Mouse (Mus musculus): ENCODE data around the gene Itgb2. TPM values are rescaled to one million over a fixed set of nuclear protein-coding genes. Genes with fewer than 3 reads are reported as not detected.
A peak's percentile ranks its signal among the peaks of the same experiment; 100 is the strongest.

Gene Itgb2
- polyA plus RNA-seq, 1 experiment from 2014 or later: 1.2 TPM

DNA sequence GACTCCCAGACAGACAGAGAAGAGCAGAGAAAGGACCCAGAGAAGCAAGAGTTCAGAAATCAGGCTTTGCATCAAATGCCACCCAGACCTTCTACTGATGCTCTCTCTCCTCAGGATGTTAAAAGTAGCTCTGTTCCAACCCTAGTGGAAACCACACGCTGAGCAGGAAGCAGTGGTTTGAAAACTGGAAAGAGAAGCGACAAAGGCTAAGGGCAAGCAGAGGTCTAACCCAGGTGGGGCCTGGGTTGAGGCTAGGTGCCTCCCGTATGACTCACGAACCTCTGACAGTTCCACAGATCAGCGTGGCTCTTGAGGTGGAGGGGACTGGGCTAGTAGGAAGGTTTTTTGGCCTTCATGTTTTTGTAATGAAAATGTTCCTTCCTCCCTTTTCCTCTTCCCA is 9.6 kb upstream of the Itgb2 start:
- WGBS: 91% methylated on average over 5 of the region's 5 CpGs

DNA sequence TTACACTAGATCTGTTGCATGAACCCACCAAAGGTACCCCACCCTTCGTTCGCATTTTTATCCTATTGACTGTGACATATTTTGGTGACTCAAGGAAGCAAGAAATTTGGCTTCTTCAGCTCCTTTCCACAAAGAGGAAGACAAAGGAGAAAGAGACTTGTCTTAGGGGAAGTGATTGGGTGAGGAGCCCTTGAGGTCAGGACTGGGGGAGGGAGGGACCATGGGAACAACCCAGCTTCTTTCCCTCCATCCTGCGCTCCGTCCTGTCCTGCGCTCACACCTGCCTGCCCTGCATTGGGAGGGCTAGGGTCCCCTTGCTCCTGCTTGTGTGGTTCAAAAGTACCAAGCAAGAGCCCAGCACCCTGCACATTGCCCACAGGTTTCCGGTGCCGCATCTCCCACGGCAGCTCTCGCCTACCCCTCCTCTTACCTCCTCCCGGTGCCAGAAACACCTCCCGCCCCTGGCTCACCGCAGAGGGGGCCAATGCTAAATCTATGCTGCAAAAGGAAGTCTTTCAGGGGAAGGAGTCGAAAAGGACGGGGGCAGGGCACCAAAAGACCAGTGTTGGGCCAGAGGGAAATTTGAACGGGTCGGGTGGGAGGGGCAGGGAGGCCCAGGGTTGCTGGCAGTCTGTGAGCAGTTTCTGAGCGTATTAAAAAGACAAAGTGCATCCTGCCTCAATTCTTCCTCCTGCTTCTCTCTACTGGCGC is 7.9 kb upstream of the Itgb2 start:
- H3K27me3 ChIP-seq (ENCODE audit: insufficient read depth, poor library complexity, severe bottlenecking): peaks cover 9% of the 10 kb centered on the region
- DNase-seq (ENCODE audit: low spot score): no peak
- peak overlapping the region; percentile 72 for H3K27ac ChIP-seq
- 14% methylated on average over 18 of the region's 18 CpGs for WGBS
- H3K9me3 ChIP-seq: no peaks in the 10 kb centered on the region
- H3K36me3 ChIP-seq: no peaks in the 10 kb centered on the region
- H3K4me3 ChIP-seq: peak overlapping the region; percentile 50
- peaks cover 16% of the 10 kb centered on the region for H3K4me1 ChIP-seq (replicated peaks)

More for the DNA sequence above, 9.6 kb upstream of the Itgb2 start:
- H3K9me3 ChIP-seq: no peaks in the 10 kb centered on the region
- peaks cover 29% of the 10 kb centered on the region for H3K4me1 ChIP-seq (replicated peaks)
- no peak overlapping the region for H3K4me3 ChIP-seq
- H3K27me3 ChIP-seq (ENCODE audit: insufficient read depth, poor library complexity, severe bottlenecking): peaks cover 9% of the 10 kb centered on the region
- no peak overlapping the region for H3K27ac ChIP-seq
- no peak for DNase-seq (ENCODE audit: low spot score)
- H3K36me3 ChIP-seq: no peaks in the 10 kb centered on the region

- peak overlapping the region; percentile 72 for H3K27ac ChIP-seq
- WGBS: 59% methylated on average over 12 of the region's 12 CpGs
- DNase-seq (ENCODE audit: low spot score): no peak
- peaks cover 13% of the 10 kb centered on the region for H3K4me1 ChIP-seq (replicated peaks)
- no peaks in the 10 kb centered on the region for H3K36me3 ChIP-seq
- H3K4me3 ChIP-seq: peak overlapping the region; percentile 50
- H3K9me3 ChIP-seq: no peaks in the 10 kb centered on the region
- peaks cover 9% of the 10 kb centered on the region for H3K27me3 ChIP-seq (ENCODE audit: insufficient read depth, poor library complexity, severe bottlenecking)
Measured at GRCm38 (mm10) chr10:77522746-77523145, 7.3 kb upstream of the Itgb2 start.

DNA sequence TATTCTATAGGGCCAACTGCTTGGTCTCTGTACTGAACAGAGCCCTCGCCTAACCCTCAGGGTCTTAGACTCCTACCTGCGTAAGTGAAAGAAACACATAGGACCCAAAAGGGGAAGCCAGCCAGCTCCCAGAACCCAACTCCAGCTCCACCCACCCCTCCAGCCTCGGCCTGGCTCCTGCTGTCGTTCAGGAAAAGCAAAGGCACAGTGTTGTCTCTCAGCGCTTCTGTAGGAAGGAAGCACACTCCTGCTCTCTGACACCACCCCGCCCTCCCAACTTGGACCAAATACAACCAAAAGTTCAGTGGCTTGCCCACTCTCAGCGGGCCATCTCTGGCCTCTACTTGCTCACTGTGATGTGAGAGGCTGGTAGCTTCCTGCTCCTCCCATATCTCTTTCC is 6.7 kb upstream of the Itgb2 start:
- peaks cover 13% of the 10 kb centered on the region for H3K4me1 ChIP-seq (replicated peaks)
- H3K36me3 ChIP-seq: no peaks in the 10 kb centered on the region
- DNase-seq (ENCODE audit: low spot score): no peak
- H3K27ac ChIP-seq: no peak overlapping the region
- no peaks in the 10 kb centered on the region for H3K9me3 ChIP-seq
- peaks cover 9% of the 10 kb centered on the region for H3K27me3 ChIP-seq (ENCODE audit: insufficient read depth, poor library complexity, severe bottlenecking)
- 73% methylated on average over 7 of the region's 7 CpGs for WGBS
- H3K4me3 ChIP-seq: no peak overlapping the region

DNA sequence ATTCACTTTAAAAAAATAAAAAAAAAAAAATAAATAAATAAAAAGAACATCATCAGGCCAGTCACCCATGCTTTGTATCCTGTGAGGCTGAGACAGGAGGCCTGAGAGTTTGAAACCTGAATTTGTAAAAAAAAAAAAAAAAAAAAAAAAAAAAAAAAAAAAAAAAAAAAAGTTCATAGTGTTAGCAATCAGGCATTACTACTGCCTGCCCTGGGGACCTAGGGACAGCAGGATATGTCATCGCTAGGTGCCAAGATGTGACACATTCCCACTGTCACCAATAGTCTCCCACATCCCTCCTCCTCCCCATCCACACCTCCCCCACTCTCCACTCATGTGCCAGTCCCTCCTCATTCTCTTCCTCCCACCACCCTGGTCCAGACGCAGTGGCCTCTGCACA is 3.6 kb upstream of the Itgb2 start:
- peaks cover 13% of the 10 kb centered on the region for H3K4me1 ChIP-seq (replicated peaks)
- DNase-seq (ENCODE audit: low spot score): no peak
- H3K9me3 ChIP-seq: no peaks in the 10 kb centered on the region
- no peak overlapping the region for H3K4me3 ChIP-seq
- no peak overlapping the region for H3K27ac ChIP-seq
- 77% methylated on average over 2 of the region's 2 CpGs for WGBS
- H3K27me3 ChIP-seq (ENCODE audit: insufficient read depth, poor library complexity, severe bottlenecking): peaks cover 9% of the 10 kb centered on the region
- no peaks in the 10 kb centered on the region for H3K36me3 ChIP-seq

DNA sequence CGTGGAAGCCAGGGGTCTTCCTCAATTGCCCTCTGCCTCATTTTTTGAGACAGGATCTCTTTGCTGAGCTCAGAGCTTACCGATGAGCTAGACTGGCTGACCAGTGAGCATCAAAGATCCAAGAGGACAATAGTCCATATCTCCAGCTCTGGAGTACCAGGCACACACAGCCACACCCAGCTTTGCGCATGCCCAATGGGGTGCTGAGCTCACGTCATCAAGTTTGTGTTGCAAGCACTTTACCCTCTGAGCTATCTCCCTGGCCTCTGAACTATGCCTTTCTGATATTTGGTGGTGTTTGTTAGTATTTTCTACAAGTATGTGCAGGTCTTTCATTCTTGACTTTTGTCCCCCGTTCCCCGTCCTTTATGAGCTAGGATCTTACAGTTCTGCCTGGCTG is 1.4 kb upstream of the Itgb2 start:
- WGBS: 90% methylated on average over 6 of the region's 6 CpGs
- Histone ChIP-seq H3K36me3 (no peaks in the 10 kb centered on the region), H3K4me3 (no peak overlapping the region), H3K27me3 (ENCODE audit: insufficient read depth, poor library complexity, severe bottlenecking) (no peaks in the 10 kb centered on the region), H3K9me3 (no peaks in the 10 kb centered on the region), H3K4me1 (replicated peaks) (peaks cover 5% of the 10 kb centered on the region; the same call in 1 of the 2 replicates), H3K27ac (no peak overlapping the region)
- DNase-seq (ENCODE audit: low spot score): no peak

DNA sequence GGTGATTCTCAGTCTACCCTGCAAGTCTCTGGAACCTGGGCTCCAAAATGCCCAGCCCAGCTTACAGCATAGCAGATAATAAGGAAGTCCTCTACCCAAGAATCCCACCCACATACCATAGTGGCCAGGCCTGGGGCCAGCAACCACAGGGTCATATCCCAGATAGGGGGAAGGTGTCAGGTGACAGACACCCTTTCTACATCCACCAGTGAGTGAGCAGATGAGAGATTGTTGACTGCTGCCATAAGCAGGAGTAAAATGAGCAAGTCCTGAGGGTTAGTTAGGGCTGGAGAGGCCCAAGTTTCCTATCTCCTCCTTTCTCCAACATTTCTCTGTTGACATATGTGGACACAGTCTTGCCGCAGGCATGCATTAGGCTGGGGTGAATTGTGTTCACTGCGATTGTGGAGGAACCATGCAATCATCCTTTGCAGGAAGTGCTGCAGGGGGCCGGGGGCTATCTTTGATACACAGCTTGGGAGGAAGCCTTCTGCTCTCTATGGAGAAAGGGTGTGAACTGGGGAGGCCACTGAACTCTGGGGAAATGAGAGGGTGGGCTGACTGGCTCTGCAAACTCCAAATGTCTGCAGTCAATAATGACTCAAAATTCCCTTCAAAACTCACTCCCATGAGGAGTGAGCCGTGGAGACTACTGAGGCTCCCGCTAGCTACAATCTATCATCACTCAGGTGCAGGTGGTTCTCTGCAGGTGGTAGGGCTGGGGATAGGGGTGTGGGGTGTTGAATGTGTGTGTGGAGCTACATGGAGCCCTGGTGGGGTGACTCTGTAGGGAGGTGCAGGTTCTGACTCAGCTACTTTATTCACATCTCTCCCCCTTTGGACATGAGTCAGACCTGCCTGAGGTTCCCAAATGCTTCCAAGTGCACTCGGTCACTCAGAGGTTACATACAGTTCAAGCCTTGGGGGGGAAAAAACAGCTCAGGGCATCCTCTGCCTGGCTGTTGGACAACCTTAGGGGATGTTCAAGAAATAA is 1.3 kb downstream of the Itgb2 start:
- peaks cover 5% of the 10 kb centered on the region; the same call in 1 of the 2 replicates for H3K4me1 ChIP-seq (replicated peaks)
- no peak for DNase-seq (ENCODE audit: low spot score)
- no peak overlapping the region for H3K4me3 ChIP-seq
- no peak overlapping the region for H3K27ac ChIP-seq
- H3K36me3 ChIP-seq: no peaks in the 10 kb centered on the region
- no peaks in the 10 kb centered on the region for H3K27me3 ChIP-seq (ENCODE audit: insufficient read depth, poor library complexity, severe bottlenecking)
- H3K9me3 ChIP-seq: no peaks in the 10 kb centered on the region
- WGBS: 82% methylated on average over 6 of the region's 6 CpGs

DNA sequence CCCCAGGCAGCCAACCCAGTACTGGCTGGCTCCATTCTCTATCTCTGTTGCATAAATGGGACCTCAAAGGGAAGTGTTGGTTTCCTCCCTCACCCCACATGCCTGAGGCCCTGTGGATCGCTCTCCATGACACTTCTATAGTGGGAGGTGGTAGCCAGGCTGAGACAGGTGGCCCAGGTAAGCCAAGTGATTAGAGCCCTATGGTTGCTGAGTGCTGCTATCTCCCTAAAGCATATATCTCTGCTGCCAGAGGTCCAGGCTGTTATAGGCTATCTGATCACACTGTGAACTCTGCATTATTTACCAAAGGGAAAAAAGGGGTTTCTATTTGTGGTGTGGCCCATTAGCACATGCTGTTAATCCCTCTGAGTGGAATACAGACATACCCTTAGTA is 2.0 kb downstream of the Itgb2 start:
- no peak overlapping the region for H3K27ac ChIP-seq
- H3K4me3 ChIP-seq: no peak overlapping the region
- H3K9me3 ChIP-seq: no peaks in the 10 kb centered on the region
- no peaks in the 10 kb centered on the region for H3K27me3 ChIP-seq (ENCODE audit: insufficient read depth, poor library complexity, severe bottlenecking)
- WGBS: 92% methylated on average over 1 of the region's 1 CpGs
- no peaks in the 10 kb centered on the region for H3K36me3 ChIP-seq
- H3K4me1 ChIP-seq (replicated peaks): peaks cover 5% of the 10 kb centered on the region; the same call in 1 of the 2 replicates
- DNase-seq (ENCODE audit: low spot score): no peak

- 77% methylated on average over 8 of the region's 8 CpGs for WGBS
- Histone ChIP-seq H3K4me3 (no peak overlapping the region), H3K27ac (no peak overlapping the region), H3K27me3 (ENCODE audit: insufficient read depth, poor library complexity, severe bottlenecking) (no peaks in the 10 kb centered on the region), H3K9me3 (no peaks in the 10 kb centered on the region), H3K4me1 (replicated peaks) (peaks cover 7% of the 10 kb centered on the region; the same call in 1 of the 2 replicates), H3K36me3 (no peaks in the 10 kb centered on the region)
- no peak for DNase-seq (ENCODE audit: low spot score)
Measured at GRCm38 (mm10) chr10:77536727-77537126, 6.7 kb downstream of the Itgb2 start.

DNA sequence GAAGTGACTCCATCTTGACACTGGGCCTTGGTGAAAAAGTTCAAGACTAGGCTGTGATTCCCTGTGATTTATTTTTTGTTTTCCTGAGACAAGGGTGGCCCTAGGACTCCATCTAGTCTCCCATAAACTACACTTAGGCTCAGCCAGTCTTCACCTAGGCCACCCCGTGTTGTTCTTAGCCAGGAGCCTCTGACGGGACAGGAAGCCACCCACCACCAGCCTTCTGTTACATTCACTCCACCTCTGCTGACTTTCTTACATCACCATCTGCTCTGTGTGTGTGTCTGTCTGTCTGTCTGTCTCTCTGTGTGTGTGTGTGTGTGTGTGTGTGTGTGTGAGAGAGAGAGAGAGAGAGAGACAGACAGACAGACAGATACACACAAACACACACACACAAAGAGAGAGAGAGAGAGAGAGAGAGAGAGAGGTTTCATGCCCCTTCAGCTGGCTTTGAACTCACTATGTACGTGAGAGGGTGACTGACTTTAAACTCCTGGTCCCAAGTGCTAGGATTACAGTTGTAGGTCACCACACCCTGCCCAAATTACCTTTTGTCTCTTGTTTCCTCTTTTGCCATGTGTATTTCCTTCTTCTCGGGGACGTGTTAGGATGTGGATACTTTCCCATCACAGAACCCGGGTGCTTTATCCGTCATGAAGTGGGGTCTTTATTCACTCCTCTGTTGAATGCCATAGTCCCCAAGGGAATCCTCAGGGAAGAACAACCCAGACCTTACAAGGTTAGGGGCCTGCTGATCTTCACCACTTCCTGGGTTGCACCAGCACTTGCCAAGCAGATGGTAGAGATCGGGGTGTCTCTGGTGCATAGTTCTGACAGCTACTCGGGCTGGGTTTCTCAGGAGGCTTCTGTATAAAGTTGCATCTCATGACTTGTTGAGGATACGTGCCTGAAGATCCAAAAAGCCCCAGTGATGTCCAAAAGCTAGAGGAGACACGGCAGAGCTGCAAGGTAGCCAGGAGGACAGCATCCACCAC is 7.5 kb downstream of the Itgb2 start:
- Histone ChIP-seq H3K9me3 (no peaks in the 10 kb centered on the region), H3K27ac (no peak overlapping the region), H3K4me3 (no peak overlapping the region), H3K27me3 (ENCODE audit: insufficient read depth, poor library complexity, severe bottlenecking) (no peaks in the 10 kb centered on the region), H3K4me1 (replicated peaks) (peaks cover 10% of the 10 kb centered on the region; the same call in 1 of the 2 replicates), H3K36me3 (no peaks in the 10 kb centered on the region)
- no peak for DNase-seq (ENCODE audit: low spot score)
- WGBS: 85% methylated on average over 11 of the region's 11 CpGs

DNA sequence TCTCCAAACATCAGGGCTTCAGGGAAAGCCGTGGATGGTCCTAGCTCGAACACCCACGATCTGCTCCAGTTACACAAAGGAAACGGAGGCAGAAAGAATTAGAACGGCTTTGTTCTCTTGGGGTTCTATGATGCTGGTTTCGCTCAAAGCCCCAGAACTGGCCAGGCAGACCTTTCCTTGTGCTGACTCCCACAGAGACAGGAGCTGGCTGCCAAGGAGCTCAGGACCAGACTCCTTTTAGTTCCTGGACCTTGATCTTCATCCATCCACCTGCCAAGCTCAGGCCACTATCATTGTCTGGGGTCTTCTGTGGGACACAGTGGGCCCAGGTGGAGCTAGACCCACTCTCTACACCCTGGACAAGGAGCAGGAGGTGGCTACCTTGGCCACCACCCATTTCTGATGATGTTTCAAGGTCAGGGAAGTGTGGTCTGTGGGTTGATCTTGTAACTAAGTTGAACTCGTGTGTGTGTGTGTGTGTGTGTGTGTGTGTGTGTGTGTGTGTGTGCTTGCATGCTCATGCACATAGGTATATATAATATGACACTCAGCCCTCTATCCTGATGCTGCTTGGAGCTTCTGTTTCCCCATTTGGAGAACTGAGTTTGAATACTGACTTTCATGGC is 9.4 kb downstream of the Itgb2 start:
- no peaks in the 10 kb centered on the region for H3K27me3 ChIP-seq (ENCODE audit: insufficient read depth, poor library complexity, severe bottlenecking)
- no peaks in the 10 kb centered on the region for H3K36me3 ChIP-seq
- H3K4me1 ChIP-seq (replicated peaks): 0 out of 2 replicates have a peak, but pooled peaks cover 5% of the 10 kb centered on the region
- no peak overlapping the region for H3K4me3 ChIP-seq
- H3K27ac ChIP-seq: no peak overlapping the region
- H3K9me3 ChIP-seq: no peaks in the 10 kb centered on the region
- DNase-seq (ENCODE audit: low spot score): no peak
- 84% methylated on average over 7 of the region's 7 CpGs for WGBS

All from hindbrain, embryonic 10.5 days (tissue).